Mouse (Mus musculus) kidney, embryonic 14.5 days (tissue): ENCODE data around the gene Hspbp1. TPM values are rescaled to one million over a fixed set of nuclear protein-coding genes. Genes with fewer than 3 reads are reported as not detected.

Source experiments
- ATAC-seq: fragments of 200-750 bp; cut with Nextera tagmentation; 2 replicates; pipeline ENCODE4 v1.8.0; 2017; ENCODE audit warnings: moderate number of reproducible peaks, mild to moderate bottlenecking, moderate TSS enrichment, moderate library complexity; ENCODE audit not compliant: low FRiP score, low TSS enrichment
- H3K27ac ChIP-seq: fragments of 300-500 bp; sonication (generic); 2 replicates; pipeline ENCODE4 v1.5.1; 2014; ENCODE audit warnings: low read depth, mild to moderate bottlenecking, low read length, moderate library complexity, mixed read lengths
- H3K27me3 ChIP-seq: fragments of 300-500 bp; sonication (generic); 2 replicates; pipeline ENCODE4 v1.6.1; 2014; ENCODE audit warnings: mild to moderate bottlenecking, low read length; ENCODE audit not compliant: control insufficient read depth, insufficient read depth
- H3K36me3 ChIP-seq: fragments of 300-500 bp; sonication (generic); 2 replicates; pipeline ENCODE4 v1.6.1; 2014; ENCODE audit warnings: low read length, mixed read lengths; ENCODE audit not compliant: control insufficient read depth, insufficient read depth
- H3K4me1 ChIP-seq: fragments of 300-500 bp; sonication (generic); 2 replicates; pipeline ENCODE4 v1.6.1; 2014; ENCODE audit warnings: low read length, mixed read lengths; ENCODE audit not compliant: control insufficient read depth, insufficient read depth
- H3K4me2 ChIP-seq: fragments of 300-500 bp; sonication (generic); replicated peaks from 2 replicates; pipeline ENCODE4 v1.6.1; 2014; ENCODE audit warnings: low read depth, mild to moderate bottlenecking, low read length
- H3K4me3 ChIP-seq: fragments of 300-500 bp; sonication (generic); 2 replicates; pipeline ENCODE4 v1.5.1; 2014; ENCODE audit warnings: mild to moderate bottlenecking, low read length
- H3K9ac ChIP-seq: fragments of 300-500 bp; sonication (generic); 2 replicates; pipeline ENCODE4 v1.6.1; 2014; ENCODE audit warnings: low read depth, mild to moderate bottlenecking, low read length, moderate library complexity
- H3K9me3 ChIP-seq: fragments of 300-500 bp; sonication (generic); 2 replicates; pipeline ENCODE4 v1.6.1; 2016; ENCODE audit warnings: low read length; ENCODE audit not compliant: control insufficient read depth
- WGBS: fragments of 180-500 bp; shearing (Covaris S2); extraction: QIAGEN DNeasy Blood & Tissue Kit; methylation state at CpG from one replicate; pipeline ENCODE4 v1.1.7; 2014; 5-methylcytosine and 5-hydroxymethylcytosine counted together
- polyA plus RNA-seq: library from polyadenylated mRNA; unstranded; fragments of >200 nt; fragmentation: Nextera tagmentation; extraction: Ambion mirVana; gene quantifications from 2 replicates; pipeline ENCODE4 v1.2.1, GENCODE M21; 2014

The Hspbp1 gene
- polyA plus RNA-seq, 1 experiment from 2014 or later, result 113 TPM

DNA sequence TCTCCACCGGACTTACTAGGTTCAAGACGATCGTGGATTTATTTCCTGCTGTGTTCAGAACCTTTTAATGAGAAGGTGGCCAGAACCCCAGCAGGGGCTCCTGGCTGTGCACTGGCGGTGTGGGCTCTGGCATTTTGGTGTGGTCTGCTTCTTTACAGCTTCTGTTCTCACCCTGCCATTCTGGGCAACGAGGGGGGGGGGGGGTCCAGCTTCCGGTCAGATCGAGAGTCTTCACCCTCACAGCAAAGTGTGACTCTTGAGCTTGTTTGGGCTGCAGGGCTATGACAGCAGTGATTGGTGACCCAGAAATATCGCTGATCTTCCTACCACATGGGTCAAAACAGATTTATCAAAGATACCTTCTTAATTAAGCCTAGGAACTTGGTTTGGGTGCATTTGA, 72.5 kb downstream of the Hspbp1 start:
- Histone ChIP-seq H3K9me3 (no peaks in the 10 kb centered on the region), H3K27me3 (no peaks in the 10 kb centered on the region), H3K4me2 (no peak overlapping the region), H3K36me3 (no peaks in the 10 kb centered on the region), H3K27ac (no peak overlapping the region), H3K4me1 (no peaks in the 10 kb centered on the region), H3K9ac (no peak overlapping the region), H3K4me3 (no peak overlapping the region)
- WGBS, result 71% methylated on average over 8 of the region's 8 CpGs
- ATAC-seq, result no peak

GRCm38 (mm10) chr7:4611921-4612341, 72.9 kb downstream of the Hspbp1 start:
- Histone ChIP-seq H3K9ac (no peak overlapping the region), H3K4me3 (no peak overlapping the region), H3K27ac (no peak overlapping the region), H3K9me3 (no peaks in the 10 kb centered on the region), H3K36me3 (no peaks in the 10 kb centered on the region), H3K27me3 (no peaks in the 10 kb centered on the region), H3K4me2 (no peak overlapping the region), H3K4me1 (no peaks in the 10 kb centered on the region)
- no peak for ATAC-seq
- 86% methylated on average over 12 of the region's 12 CpGs for WGBS

- H3K36me3 ChIP-seq, result no peaks in the 10 kb centered on the region
- no peak overlapping the region for H3K27ac ChIP-seq
- no peaks in the 10 kb centered on the region for H3K9me3 ChIP-seq
- no peaks in the 10 kb centered on the region for H3K4me1 ChIP-seq
- no peak overlapping the region for H3K4me3 ChIP-seq
- WGBS, result 87% methylated on average over 12 of the region's 12 CpGs
- no peak overlapping the region for H3K9ac ChIP-seq
- H3K4me2 ChIP-seq, result no peak overlapping the region
- H3K27me3 ChIP-seq, result no peaks in the 10 kb centered on the region
- ATAC-seq, result no peak
Measured at GRCm38 (mm10) chr7:4611511-4611910, 73.4 kb downstream of the Hspbp1 start.

Other genes with a start within 250 kb of the Hspbp1 start
- 23.4 and 32.9 TPM in 2 replicates for gene Rdh13, start 239.4 kb downstream of the Hspbp1 start, polyA plus RNA-seq
- gene Eps8l1, start 224.4 kb downstream of the Hspbp1 start, polyA plus RNA-seq, result 3.0 and 6.8 TPM in 2 replicates
- 50.8 and 51.2 TPM in 2 replicates for gene Ppp1r12c, start 183.4 kb downstream of the Hspbp1 start, polyA plus RNA-seq
- 13.4 and 20.6 TPM in 2 replicates for gene Tnnt1, start 168.7 kb downstream of the Hspbp1 start, polyA plus RNA-seq
- 4.9 and 8.1 TPM in 2 replicates for gene Tnni3, start 160.8 kb downstream of the Hspbp1 start, polyA plus RNA-seq
- gene Dnaaf3, start 152.6 kb downstream of the Hspbp1 start, polyA plus RNA-seq, result 1.3 and 2.4 TPM in 2 replicates
- gene Syt5, start 137.5 kb downstream of the Hspbp1 start, polyA plus RNA-seq, result 5.3 and 5.5 TPM in 2 replicates
- gene Ptprh, start 81.0 kb downstream of the Hspbp1 start, polyA plus RNA-seq, result 0.09 TPM in 1 of 2 replicates, not detected in the other
- gene Tmem86b, start 53.6 kb downstream of the Hspbp1 start, polyA plus RNA-seq, result 1.0 and 1.4 TPM in 2 replicates
- gene Ppp6r1, start 26.0 kb downstream of the Hspbp1 start, polyA plus RNA-seq, result 8.3 and 10.2 TPM in 2 replicates
- gene Brsk1, start 5.5 kb upstream of the Hspbp1 start, polyA plus RNA-seq, result 1.9 and 3.0 TPM in 2 replicates
- gene Tmem150b, start 40.2 kb upstream of the Hspbp1 start, polyA plus RNA-seq, result 0.14 TPM in 1 of 2 replicates, not detected in the other
- gene Kmt5c, start 55.0 kb upstream of the Hspbp1 start, polyA plus RNA-seq, result 59.3 and 69.2 TPM in 2 replicates
- 47.1 and 62.7 TPM in 2 replicates for gene Cox6b2, start 68.0 kb upstream of the Hspbp1 start, polyA plus RNA-seq
- not detected in 2 replicates for gene Fam71e2, start 86.2 kb upstream of the Hspbp1 start, polyA plus RNA-seq
- 0.31 TPM in 1 of 2 replicates, not detected in the other for gene Il11, start 97.8 kb upstream of the Hspbp1 start, polyA plus RNA-seq
- gene Tmem190, start 97.9 kb upstream of the Hspbp1 start, polyA plus RNA-seq, result 0.63 TPM in 1 of 2 replicates, not detected in the other
- 6.9 and 8.2 TPM in 2 replicates for gene Tmem238, start 104.6 kb upstream of the Hspbp1 start, polyA plus RNA-seq
- gene Rpl28, start 107.8 kb upstream of the Hspbp1 start, polyA plus RNA-seq, result 251 and 292 TPM in 2 replicates
- 465 and 546 TPM in 2 replicates for gene Ube2s, start 127.5 kb upstream of the Hspbp1 start, polyA plus RNA-seq
- gene Shisa7, start 159.6 kb upstream of the Hspbp1 start, polyA plus RNA-seq, result 0.89 and 1.1 TPM in 2 replicates
- gene Isoc2b, start 185.2 kb upstream of the Hspbp1 start, polyA plus RNA-seq, result 4.5 and 8.3 TPM in 2 replicates
- gene Isoc2a, start 192.1 kb upstream of the Hspbp1 start, polyA plus RNA-seq, result 0.95 and 1.3 TPM in 2 replicates
- 0.22 TPM in 1 of 2 replicates, not detected in the other for gene Gm36210, start 221.4 kb upstream of the Hspbp1 start, polyA plus RNA-seq
- gene Zfp628, start 230.1 kb upstream of the Hspbp1 start, polyA plus RNA-seq, result 4.5 and 5.2 TPM in 2 replicates
- gene Nat14, start 237.0 kb upstream of the Hspbp1 start, polyA plus RNA-seq, result 3.1 and 3.6 TPM in 2 replicates
- 1.1 and 2.5 TPM in 2 replicates for gene Ssc5d, start 240.7 kb upstream of the Hspbp1 start, polyA plus RNA-seq